Mouse (Mus musculus) urinary bladder, adult 2 months (tissue): ENCODE results near the gene Blmh. TPM values are rescaled to one million over a fixed set of nuclear protein-coding genes. Genes with fewer than 3 reads are reported as not detected.

Experiments used
- DNase-seq: peaks from one replicate; pipeline ENCODE4 v3.0.0; 2022; ENCODE audit warnings: low spot score
- polyA plus RNA-seq: library from polyadenylated mRNA; depleted of rRNA; stranded (reverse); fragments of >200 nt; gene quantifications from 2 replicates; pipeline ENCODE4 v1.2.3, GENCODE M21; 2012; rRNA removed

The Blmh gene
- 25.8 and 34.6 TPM in 2 replicates for polyA plus RNA-seq

GRCm38 (mm10) chr11:76924759-76925236, at the start of gene Blmh:
Gene Blmh (plus strand): TSS chr11:76924809.
- DNase-seq = no peak

GRCm38 (mm10) chr11:76879816-76880215, 44.8 kb upstream of the Blmh start:
- DNase-seq = no peak

GRCm38 (mm10) chr11:76884451-76884850, 40.2 kb upstream of the Blmh start:
- DNase-seq = no peak

- no peak for DNase-seq
Observed at GRCm38 (mm10) chr11:76889339-76890164, 35.1 kb upstream of the Blmh start.

GRCm38 (mm10) chr11:76891171-76891570, 33.4 kb upstream of the Blmh start:
- no peak for DNase-seq

GRCm38 (mm10) chr11:76891738-76892349, 32.8 kb upstream of the Blmh start:
- DNase-seq = no peak

GRCm38 (mm10) chr11:76892972-76893371, 31.6 kb upstream of the Blmh start:
- no peak for DNase-seq

- no peak for DNase-seq
Observed at GRCm38 (mm10) chr11:76893570-76893969, 31.0 kb upstream of the Blmh start.

GRCm38 (mm10) chr11:76894240-76894639, 30.4 kb upstream of the Blmh start:
- DNase-seq = no peak

- no peak for DNase-seq
Observed at GRCm38 (mm10) chr11:76896360-76896759, 28.2 kb upstream of the Blmh start.

GRCm38 (mm10) chr11:76897126-76897525, 27.5 kb upstream of the Blmh start:
- DNase-seq = no peak

- no peak for DNase-seq
Observed at GRCm38 (mm10) chr11:76897871-76898270, 26.7 kb upstream of the Blmh start.

- no peak for DNase-seq
Observed at GRCm38 (mm10) chr11:76898751-76899150, 25.9 kb upstream of the Blmh start.

GRCm38 (mm10) chr11:76899758-76900738, 24.6 kb upstream of the Blmh start:
- no peak for DNase-seq

GRCm38 (mm10) chr11:76901579-76902361, 22.8 kb upstream of the Blmh start, which contains the start of gene Tmigd1:
Gene Tmigd1 (plus strand): TSS chr11:76902159.
- DNase-seq = no peak

- DNase-seq = no peak
Observed at GRCm38 (mm10) chr11:76904340-76904739, 20.3 kb upstream of the Blmh start.

GRCm38 (mm10) chr11:76908651-76909050, 16.0 kb upstream of the Blmh start:
- no peak for DNase-seq

GRCm38 (mm10) chr11:76911325-76912054, 13.1 kb upstream of the Blmh start:
- no peak for DNase-seq

- DNase-seq = no peak
Observed at GRCm38 (mm10) chr11:76912055-76912395, 12.6 kb upstream of the Blmh start.

GRCm38 (mm10) chr11:76914366-76914765, 10.2 kb upstream of the Blmh start:
- no peak for DNase-seq
